Mouse (Mus musculus) C2C12 (cell line): ENCODE results near the gene Sqstm1. TPM values are rescaled to one million over a fixed set of nuclear protein-coding genes. Genes with fewer than 3 reads are reported as not detected.

Experiments
- H3K27me3 ChIP-seq: one replicate; pipeline ENCODE4 v1.6.1; 2011; ENCODE audit not compliant: control insufficient read depth, insufficient read depth, insufficient read length
- H3K36me3 ChIP-seq: one replicate; pipeline ENCODE4 v1.6.1; 2011; ENCODE audit not compliant: control insufficient read depth, insufficient read depth
- H3K4me3 ChIP-seq: one replicate; pipeline ENCODE4 v1.5.1; 2011; ENCODE audit warnings: mild to moderate bottlenecking, control low read depth; ENCODE audit not compliant: poor library complexity, insufficient read depth, severe bottlenecking
- H3K79me2 ChIP-seq: one replicate; pipeline ENCODE4 v1.6.1; 2011; ENCODE audit not compliant: control insufficient read depth, insufficient read depth
- H3K79me3 ChIP-seq: one replicate; pipeline ENCODE4 v1.6.1; 2011; ENCODE audit warnings: low read depth, control low read depth
- H3ac ChIP-seq: one replicate; pipeline ENCODE3; 2011; ENCODE audit warnings: low read depth; ENCODE audit not compliant: control insufficient read depth, insufficient read length
- CEBPB ChIP-seq: IDR thresholded peaks from one replicate; pipeline ENCODE4 v1.6.1; 2011; ENCODE audit warnings: low read depth, mild to moderate bottlenecking, control low read depth, moderate library complexity
- CTCF ChIP-seq: IDR thresholded peaks from one replicate; pipeline ENCODE4 v1.5.1; 2011; ENCODE audit not compliant: control insufficient read depth, insufficient read depth, insufficient read length
- FOSL1 ChIP-seq: IDR thresholded peaks from one replicate; pipeline ENCODE4 v1.8.0; 2011; ENCODE audit warnings: mild to moderate bottlenecking, low read length; ENCODE audit not compliant: poor library complexity, insufficient read depth, severe bottlenecking
- MAX ChIP-seq: IDR thresholded peaks from one replicate; pipeline ENCODE4 v1.6.1; 2011; ENCODE audit warnings: mild to moderate bottlenecking, control low read depth
- MYOD1 ChIP-seq: IDR thresholded peaks from one replicate; pipeline ENCODE4 v1.6.1; 2011; ENCODE audit warnings: low read depth; ENCODE audit not compliant: control insufficient read depth, insufficient read length
- MYOG ChIP-seq: IDR thresholded peaks from one replicate; pipeline ENCODE4 v1.6.1; 2011; ENCODE audit not compliant: control insufficient read depth, insufficient read length; ENCODE audit errors: extremely low read depth
- USF1 ChIP-seq: IDR thresholded peaks from one replicate; pipeline ENCODE4 v1.6.1; 2011; ENCODE audit warnings: low read depth, mild to moderate bottlenecking, control low read depth, moderate library complexity
- polyA plus RNA-seq: library from polyadenylated mRNA; unstranded; fragments of >200 nt; fragmentation: generic; extraction: Trizol; gene quantifications from one replicate; pipeline ENCODE4 v1.2.1, GENCODE M21; 2012; ENCODE audit warnings: missing spikeins

Gene Sqstm1
- polyA plus RNA-seq, 1 experiment: 660 TPM

DNA sequence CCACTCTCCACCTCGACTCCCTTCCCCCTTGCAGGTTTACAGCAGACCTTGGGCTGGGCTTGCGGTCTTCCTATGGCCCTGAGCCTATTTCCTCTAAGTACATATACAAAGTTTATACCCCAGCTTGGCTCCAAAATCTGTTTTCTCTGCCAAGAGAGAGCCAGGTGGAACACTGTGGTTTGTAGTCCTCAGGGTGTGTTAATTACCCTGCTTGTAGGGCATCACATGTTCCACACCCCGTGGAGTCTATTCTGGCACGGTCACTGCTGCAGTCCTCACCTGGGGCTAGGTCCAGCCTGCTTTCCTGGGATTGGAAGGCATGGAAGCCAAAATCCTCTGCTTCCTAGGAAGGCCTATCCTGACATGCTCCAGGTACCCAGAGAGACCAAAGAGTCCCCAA lies 17.1 kb upstream of the Sqstm1 start:
- H3K79me3 ChIP-seq: peaks cover 42% of the 10 kb centered on the region
- H3K4me3 ChIP-seq: no peak overlapping the region
- peaks cover 87% of the 10 kb centered on the region for H3K79me2 ChIP-seq
- H3K27me3 ChIP-seq: no peaks in the 10 kb centered on the region
- H3K36me3 ChIP-seq: peaks cover 41% of the 10 kb centered on the region
- no peak overlapping the region for H3ac ChIP-seq
- TF ChIP-seq CTCF (no peak), MYOG (no peak), MYOD1 (no peak), MAX (no peak), USF1 (no peak), CEBPB (no peak), FOSL1 (no peak)

DNA sequence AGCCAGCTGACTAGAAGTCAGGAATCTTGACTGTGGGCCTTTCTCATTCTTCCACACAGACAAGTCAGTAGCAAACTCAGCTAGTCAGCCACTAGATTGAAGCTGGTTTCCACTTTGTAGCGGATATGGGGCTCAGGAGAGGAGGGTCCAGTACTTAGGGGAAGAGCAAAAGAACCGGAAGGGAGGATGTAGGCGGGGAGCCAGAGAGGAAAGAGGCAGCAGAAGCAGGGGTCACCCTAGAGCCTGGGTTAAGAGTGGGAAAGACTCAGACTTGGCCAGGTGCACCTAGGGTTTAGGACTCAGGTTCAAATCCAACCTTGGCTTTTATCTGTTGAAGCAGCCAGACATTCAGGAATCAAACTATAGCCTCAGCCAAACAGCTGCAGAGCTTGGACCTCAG lies 16.6 kb upstream of the Sqstm1 start:
- peak overlapping the region; percentile 82 for H3K4me3 ChIP-seq
- TF ChIP-seq CEBPB (no peak), MYOG (no peak), USF1 (no peak), FOSL1 (no peak), MYOD1 (no peak), CTCF (no peak), MAX (no peak)
- H3K27me3 ChIP-seq: no peaks in the 10 kb centered on the region
- H3K79me2 ChIP-seq: peaks cover 92% of the 10 kb centered on the region
- peaks cover 40% of the 10 kb centered on the region for H3K36me3 ChIP-seq
- no peak overlapping the region for H3ac ChIP-seq
- peaks cover 42% of the 10 kb centered on the region for H3K79me3 ChIP-seq

DNA sequence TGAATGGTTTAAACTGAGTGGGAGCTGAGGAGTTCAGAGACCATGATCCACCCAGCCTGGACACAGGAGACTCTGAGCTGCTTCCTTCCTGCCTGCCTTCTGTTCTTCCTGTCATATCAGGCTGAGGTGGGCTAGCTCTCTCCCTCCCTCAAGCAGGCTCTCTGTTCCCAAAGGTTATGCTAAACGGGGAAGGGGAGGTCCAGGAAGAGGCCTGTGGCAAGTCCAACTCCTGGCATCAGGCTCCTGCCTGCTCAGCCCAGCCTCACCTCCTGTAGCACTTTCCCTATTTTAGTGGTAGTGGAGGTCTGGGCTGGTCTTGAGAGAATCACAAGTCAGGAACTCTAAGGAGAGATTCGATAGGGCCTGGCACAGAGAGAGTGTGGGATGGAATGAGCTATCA lies 15.8 kb upstream of the Sqstm1 start:
- H3K36me3 ChIP-seq: peaks cover 40% of the 10 kb centered on the region
- peak overlapping the region; percentile 94 for H3ac ChIP-seq
- H3K79me2 ChIP-seq: peaks cover 91% of the 10 kb centered on the region
- no peak for TF ChIP-seq MYOG
- no peak for TF ChIP-seq MYOD1
- TF ChIP-seq FOSL1: no peak
- TF ChIP-seq MAX: no peak
- no peak for TF ChIP-seq CEBPB
- no peak for TF ChIP-seq USF1
- TF ChIP-seq CTCF: no peak
- H3K79me3 ChIP-seq: peaks cover 42% of the 10 kb centered on the region
- no peaks in the 10 kb centered on the region for H3K27me3 ChIP-seq
- peak overlapping the region; percentile 82 for H3K4me3 ChIP-seq

DNA sequence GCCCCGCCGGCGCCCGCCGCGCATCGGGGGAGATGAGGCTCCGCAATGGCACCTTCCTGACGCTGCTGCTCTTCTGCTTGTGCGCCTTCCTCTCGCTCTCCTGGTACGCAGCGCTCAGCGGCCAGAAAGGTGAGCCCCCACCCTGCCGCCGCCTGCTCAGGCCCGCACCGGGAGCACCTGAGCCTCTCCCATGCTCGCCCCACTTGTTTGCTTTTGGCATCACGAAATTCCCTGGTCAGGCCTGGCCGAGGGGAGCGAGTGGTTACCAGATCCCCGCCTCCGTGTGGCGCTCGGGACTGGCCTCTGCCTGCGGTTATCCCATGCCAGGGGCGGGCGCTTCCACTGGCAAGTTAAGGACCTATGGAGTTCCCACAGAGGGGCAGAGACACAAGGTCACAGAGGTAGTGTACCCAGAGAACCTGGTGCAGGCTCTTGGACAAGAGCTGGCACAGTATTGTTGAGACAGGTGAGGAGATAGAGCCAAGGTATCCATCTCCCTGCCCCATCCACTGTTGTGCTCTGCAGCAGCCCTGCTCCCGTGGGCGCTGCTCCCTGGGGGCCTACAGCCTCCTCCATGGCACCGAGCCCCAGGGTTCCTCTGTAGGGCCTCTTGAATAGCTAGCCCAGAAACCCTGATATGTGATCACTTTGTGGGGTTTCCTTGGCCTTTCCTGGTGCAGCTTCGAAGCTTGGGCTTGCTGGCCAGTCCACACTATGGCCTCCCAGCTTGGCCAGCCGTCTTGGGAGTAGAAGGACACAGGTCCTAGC lies 15.2 kb upstream of the Sqstm1 start:
- Histone ChIP-seq H3ac (peak overlapping the region; percentile 94), H3K36me3 (peaks cover 41% of the 10 kb centered on the region), H3K79me3 (peaks cover 42% of the 10 kb centered on the region), H3K79me2 (peaks cover 88% of the 10 kb centered on the region), H3K4me3 (peak overlapping the region; percentile 82), H3K27me3 (no peaks in the 10 kb centered on the region)
- TF ChIP-seq MAX (no peak), CEBPB (no peak), MYOD1 (no peak), USF1 (no peak), CTCF (no peak), FOSL1 (no peak), MYOG (no peak)

DNA sequence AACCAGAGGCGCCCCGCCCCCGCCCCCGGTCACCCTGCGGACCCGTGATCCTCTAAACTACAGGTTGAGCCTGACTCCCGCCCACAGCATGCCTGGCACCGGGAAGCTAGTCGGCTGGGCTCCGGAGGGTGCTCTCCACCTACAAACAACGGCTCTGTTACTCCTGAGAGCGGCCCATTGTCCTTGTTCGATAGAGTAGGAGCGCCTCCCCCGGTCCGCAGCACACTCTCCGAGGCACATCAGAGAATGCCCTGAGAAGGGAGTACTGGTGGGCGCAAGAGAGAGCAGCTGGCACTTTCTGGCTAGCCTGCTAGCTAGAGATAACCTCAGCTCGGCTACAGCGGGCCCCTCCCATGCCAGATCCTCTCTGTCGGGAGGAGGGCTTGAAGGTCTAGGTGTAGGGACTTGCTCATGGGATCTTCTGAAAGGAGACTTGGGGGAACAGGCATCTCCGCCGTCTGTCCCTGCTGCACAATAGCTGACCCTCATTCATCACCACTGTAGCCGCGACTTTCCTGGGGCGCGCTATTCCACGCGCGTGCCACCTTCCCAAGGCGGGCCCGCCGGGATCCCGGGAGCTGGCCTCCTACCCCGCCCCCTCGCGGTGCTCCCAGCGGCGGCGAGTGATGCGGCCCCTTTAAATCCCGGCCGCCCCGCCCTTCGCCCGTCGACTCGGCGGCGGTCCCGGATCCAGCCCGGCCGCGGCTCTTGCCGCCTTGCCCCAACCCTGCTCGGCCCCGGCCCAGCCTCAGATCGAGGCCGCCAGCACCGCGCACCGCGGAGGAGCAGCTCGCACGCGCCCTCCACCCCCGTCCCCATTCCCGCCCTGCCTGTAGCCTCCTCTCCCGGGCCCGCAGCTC lies 14.3 kb upstream of the Sqstm1 start:
- H3K79me2 ChIP-seq: peaks cover 80% of the 10 kb centered on the region
- H3ac ChIP-seq: peak overlapping the region; percentile 94
- TF ChIP-seq CTCF (peak; percentile 22), MYOG (no peak)
- peaks cover 41% of the 10 kb centered on the region for H3K79me3 ChIP-seq
- peaks cover 39% of the 10 kb centered on the region for H3K36me3 ChIP-seq
- peak overlapping the region; percentile 82 for H3K4me3 ChIP-seq
- H3K27me3 ChIP-seq: no peaks in the 10 kb centered on the region
